Mouse (Mus musculus) megakaryocyte, embryonic 14.5 days (primary cell): ENCODE measurements around the gene Fto.

Experiments
- FLI1 ChIP-seq: IDR thresholded peaks from 2 replicates; pipeline ENCODE4 v1.6.1; 2012; ENCODE audit warnings: low read length, inconsistent platforms, mixed read lengths
- GATA1 ChIP-seq: IDR thresholded peaks from 3 replicates; pipeline ENCODE4 v1.6.1; 2012; ENCODE audit warnings: mixed read lengths, low read length, inconsistent platforms, borderline replicate concordance

GRCm38 (mm10) chr8:91607091-91607490 is 293.8 kb downstream of the Fto start:
- TF ChIP-seq FLI1 (no peak), GATA1 (no peak)
